ENCODE assay signal across 8 mouse cellular contexts in genomic region chr9:108596998-108597764, GRCm38 (mm10). TPM values are rescaled to one million over a fixed set of nuclear protein-coding genes. Genes with fewer than 3 reads are reported as not detected.
DNase-seq lines count a peak whose midpoint lies in the region; ATAC-seq lines count a peak whose summit lies in the region.

TSS of gene P4htm (minus strand) at chr9:108597667.

- 2% methylated on average over 69 of the region's 69 CpGs for WGBS in embryonic facial prominence, embryonic 13.5 days
- 2% methylated on average over 69 of the region's 69 CpGs for WGBS in heart, embryonic 10.5 days
- WGBS in kidney, embryonic 16.5 days, result 3% methylated on average over 67 of the region's 69 CpGs
- 6% methylated on average over 69 of the region's 69 CpGs for WGBS in liver, embryonic 13.5 days (ENCODE audit: insufficient replicate concordance)
- 3% methylated on average over 64 of the region's 69 CpGs for WGBS in stomach, embryonic 16.5 days

- no peak within 1 kb of the TSS for H3K27ac ChIP-seq in embryonic facial prominence, embryonic 13.5 days
- H3K27ac ChIP-seq in heart, embryonic 10.5 days, result peak within 1 kb of the TSS; percentile 88
- H3K27ac ChIP-seq in kidney, embryonic 16.5 days (ENCODE audit: low read length), result no peak within 1 kb of the TSS
- no peak within 1 kb of the TSS for H3K27ac ChIP-seq in liver, embryonic 13.5 days
- no peak within 1 kb of the TSS for H3K27ac ChIP-seq in stomach, embryonic 16.5 days (ENCODE audit: low read length)

- peaks cover 8% of the 10 kb centered on the region; the same call in 1 of the 2 replicates for H3K4me1 ChIP-seq in embryonic facial prominence, embryonic 13.5 days
- peaks cover 34% of the 10 kb centered on the region for H3K4me1 ChIP-seq in heart, embryonic 10.5 days
- peaks cover 12% of the 10 kb centered on the region for H3K4me1 ChIP-seq in kidney, embryonic 16.5 days (ENCODE audit: insufficient read depth, low read length)
- peaks cover 24% of the 10 kb centered on the region for H3K4me1 ChIP-seq in liver, embryonic 13.5 days (replicated peaks)
- peaks cover 8% of the 10 kb centered on the region; the same call in 1 of the 2 replicates for H3K4me1 ChIP-seq in stomach, embryonic 16.5 days (ENCODE audit: control insufficient read depth, insufficient read depth, low read length)

- peak within 1 kb of the TSS; percentile 92 for H3K4me2 ChIP-seq in embryonic facial prominence, embryonic 13.5 days
- peak within 1 kb of the TSS; percentile 93 for H3K4me2 ChIP-seq in kidney, embryonic 16.5 days (replicated peaks; ENCODE audit: low read depth, low read length)
- peak within 1 kb of the TSS; percentile 82 for H3K4me2 ChIP-seq in liver, embryonic 13.5 days
- H3K4me2 ChIP-seq in stomach, embryonic 16.5 days (ENCODE audit: low read depth, low read length), result peak within 1 kb of the TSS; percentile 96

- no peaks in the 10 kb centered on the region for H3K9me3 ChIP-seq in embryonic facial prominence, embryonic 13.5 days
- no peaks in the 10 kb centered on the region for H3K9me3 ChIP-seq in heart, embryonic 10.5 days
- H3K9me3 ChIP-seq in kidney, embryonic 16.5 days (ENCODE audit: low read length), result no peaks in the 10 kb centered on the region
- H3K9me3 ChIP-seq in liver, embryonic 13.5 days (replicated peaks), result no peaks in the 10 kb centered on the region
- H3K9me3 ChIP-seq in stomach, embryonic 16.5 days (replicated peaks; ENCODE audit: control insufficient read depth, low read length), result no peaks in the 10 kb centered on the region

- peak; percentile 60 for DNase-seq in urinary bladder, adult 2 months (ENCODE audit: low spot score)
- DNase-seq in urinary bladder, postnatal 10 days (ENCODE audit: low spot score), result no peak
- DNase-seq in heart, embryonic 10.5 days (ENCODE audit: low spot score), result peak; percentile 90
- no peak for DNase-seq in liver, embryonic 13.5 days
- peak; percentile 68 for DNase-seq in naive thymus-derived CD4-positive, alpha-beta T cell, adult 2 months (ENCODE audit: low read depth)

- ATAC-seq in embryonic facial prominence, embryonic 13.5 days (ENCODE audit: insufficient number of reproducible peaks, insufficient read depth, low FRiP score, low TSS enrichment, low read depth), result peak; percentile 52; the same call in 1 of the 2 replicates
- peak; percentile 87 for ATAC-seq in kidney, embryonic 16.5 days (ENCODE audit: low FRiP score, low TSS enrichment)
- ATAC-seq in liver, embryonic 13.5 days (ENCODE audit: low read depth), result peak; percentile 66
- peak; percentile 81 for ATAC-seq in stomach, embryonic 16.5 days (ENCODE audit: insufficient read depth, low FRiP score)

- H3K9ac ChIP-seq in embryonic facial prominence, embryonic 13.5 days, result peak within 1 kb of the TSS; percentile 81
- peak within 1 kb of the TSS; percentile 88 for H3K9ac ChIP-seq in kidney, embryonic 16.5 days (replicated peaks; ENCODE audit: low read length)
- H3K9ac ChIP-seq in liver, embryonic 13.5 days, result peak within 1 kb of the TSS; percentile 52
- H3K9ac ChIP-seq in stomach, embryonic 16.5 days (ENCODE audit: low read length), result peak within 1 kb of the TSS; percentile 76

- H3K36me3 ChIP-seq in embryonic facial prominence, embryonic 13.5 days, result peaks cover 11% of the 10 kb centered on the region
- H3K36me3 ChIP-seq in heart, embryonic 10.5 days, result peaks cover 6% of the 10 kb centered on the region
- H3K36me3 ChIP-seq in kidney, embryonic 16.5 days (ENCODE audit: insufficient read depth, low read length), result 0 out of 2 replicates have a peak, but pooled peaks cover under 1% of the 10 kb centered on the region
- no peaks in the 10 kb centered on the region for H3K36me3 ChIP-seq in liver, embryonic 13.5 days
- no peaks in the 10 kb centered on the region for H3K36me3 ChIP-seq in stomach, embryonic 16.5 days (ENCODE audit: control insufficient read depth, insufficient read depth, low read length)

- H3K4me3 ChIP-seq in embryonic facial prominence, embryonic 13.5 days, result peak within 1 kb of the TSS; percentile 80
- peak within 1 kb of the TSS; percentile 74 for H3K4me3 ChIP-seq in heart, embryonic 10.5 days
- peak within 1 kb of the TSS; percentile 81 for H3K4me3 ChIP-seq in kidney, embryonic 16.5 days (ENCODE audit: low read length)
- peak within 1 kb of the TSS; percentile 68 for H3K4me3 ChIP-seq in liver, embryonic 13.5 days (replicated peaks)
- peak within 1 kb of the TSS; percentile 78 for H3K4me3 ChIP-seq in stomach, embryonic 16.5 days (replicated peaks; ENCODE audit: low read length)

- no peaks in the 10 kb centered on the region for H3K27me3 ChIP-seq in embryonic facial prominence, embryonic 13.5 days
- H3K27me3 ChIP-seq in heart, embryonic 10.5 days (ENCODE audit: insufficient read depth, poor library complexity, severe bottlenecking), result no peaks in the 10 kb centered on the region
- no peaks in the 10 kb centered on the region for H3K27me3 ChIP-seq in kidney, embryonic 16.5 days (ENCODE audit: insufficient read depth, low read length)
- peaks cover 9% of the 10 kb centered on the region for H3K27me3 ChIP-seq in liver, embryonic 13.5 days
- H3K27me3 ChIP-seq in stomach, embryonic 16.5 days (ENCODE audit: control insufficient read depth, insufficient read depth, low read length), result no peaks in the 10 kb centered on the region

RNA-seq across cellular contexts. Expression of gene P4htm, which starts in this region (rescaled TPM):
- polyA plus RNA-seq in urinary bladder, adult 2 months (2012; rRNA removed), result 21.6 and 21.7 TPM in 2 replicates
- 9.6 and 13.3 TPM in 2 replicates for polyA plus RNA-seq in embryonic facial prominence, embryonic 13.5 days (2015; fragmentation: Nextera tagmentation; extraction: Ambion mirVana)
- 13.2 and 20.6 TPM in 2 replicates for polyA plus RNA-seq in heart, embryonic 10.5 days (2016; fragmentation: Nextera tagmentation; extraction: Ambion mirVana)
- 10.8 and 11.0 TPM in 2 replicates for polyA plus RNA-seq in kidney, embryonic 16.5 days (2015; fragmentation: Nextera tagmentation; extraction: Ambion mirVana)
- polyA plus RNA-seq in liver, embryonic 13.5 days (2015; fragmentation: Nextera tagmentation; extraction: Ambion mirVana), result 0.61 and 0.70 TPM in 2 replicates
- 5.6 and 7.9 TPM in 2 replicates for polyA plus RNA-seq in stomach, embryonic 16.5 days (2015; fragmentation: Nextera tagmentation; extraction: Ambion mirVana)

Comparison
In these comparisons a context has a peak if more than half of its experiments do, and no peak if none do; other contexts are left out.
1. DNase-seq: peak in urinary bladder, adult 2 months (single experiment), heart, embryonic 10.5 days (single experiment) and naive thymus-derived CD4-positive, alpha-beta T cell, adult 2 months (single experiment); none in urinary bladder, postnatal 10 days (single experiment) and liver, embryonic 13.5 days (single experiment).
2. Peak in ATAC-seq, H3K4me3 ChIP-seq, H3K9ac ChIP-seq and H3K4me2 ChIP-seq in liver, embryonic 13.5 days; RNA of the gene not detected or under 1 TPM.
3. Peak in every context shown above with its lines, with median percentiles within 50 percentile points of each other: ATAC-seq, H3K4me2 ChIP-seq, H3K4me3 ChIP-seq and H3K9ac ChIP-seq.